8 mouse cellular contexts compared by ENCODE assay signal in the genomic region with DNA sequence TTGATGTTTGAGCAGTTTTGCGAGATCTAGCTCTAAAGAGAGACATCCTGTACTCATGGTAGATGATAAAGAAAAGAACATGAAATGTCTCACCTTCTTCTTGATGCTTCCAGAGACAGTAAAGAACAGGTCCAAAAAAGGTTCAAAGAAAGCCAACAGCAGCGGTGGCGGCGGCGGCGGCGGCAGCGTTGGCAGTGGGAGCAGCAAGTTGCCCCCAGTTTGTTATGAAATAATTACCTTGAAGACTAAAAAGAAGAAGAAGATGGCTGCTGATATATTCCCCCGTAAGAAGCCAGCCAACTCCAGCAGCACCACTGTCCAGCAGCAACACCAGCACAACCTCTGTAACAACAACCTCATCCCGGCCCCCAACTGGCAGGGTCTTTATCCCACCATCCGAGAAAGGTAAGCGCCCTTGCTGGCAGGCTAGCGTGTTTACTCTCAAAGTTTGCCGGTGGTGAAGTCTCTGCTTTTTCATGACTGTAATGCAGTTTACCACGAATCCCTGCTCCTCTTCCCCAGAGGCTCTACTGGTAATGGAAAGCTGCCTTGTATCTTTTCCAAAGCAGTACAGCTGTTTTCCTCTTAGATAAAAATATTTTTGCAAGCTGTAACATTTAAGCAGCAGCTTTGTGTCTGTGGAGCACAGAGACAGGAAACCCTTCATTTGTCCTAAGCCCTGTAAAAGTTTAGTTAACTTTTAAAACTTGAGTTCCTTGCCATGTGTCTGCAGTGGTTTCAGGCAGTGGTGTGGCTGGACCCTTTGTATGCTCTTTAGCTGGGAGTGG. TPM values are rescaled to one million over a fixed set of nuclear protein-coding genes. Genes with fewer than 3 reads are reported as not detected.
A peak's percentile ranks its signal among the peaks of the same experiment; 100 is the strongest.
DNase-seq lines count a peak whose midpoint lies in the region; ATAC-seq and TF ChIP-seq lines count a peak whose summit lies in the region.

No protein-coding gene starts in this region.

- peak overlapping the region; percentile 64 for H3K4me3 ChIP-seq in lung, embryonic 16.5 days (ENCODE audit: low read length)
- peak overlapping the region; percentile 66 for H3K4me3 ChIP-seq in heart, adult 2 months
- H3K4me3 ChIP-seq in kidney, postnatal 0 days (replicated peaks; ENCODE audit: low read depth, low read length), result peak overlapping the region; percentile 34
- peak overlapping the region; percentile 50 for H3K4me3 ChIP-seq in neural tube, embryonic 15.5 days (replicated peaks)

- H3K4me2 ChIP-seq in lung, embryonic 16.5 days (ENCODE audit: low read depth, low read length), result peak overlapping the region; percentile 52
- H3K4me2 ChIP-seq in kidney, postnatal 0 days (ENCODE audit: low read length), result peak overlapping the region; percentile 60
- peak overlapping the region; percentile 70 for H3K4me2 ChIP-seq in neural tube, embryonic 15.5 days

- TF ChIP-seq CTCF in heart, adult 2 months (IDR thresholded peaks at IDR 0.05), result no peak
- TF ChIP-seq CTCF in kidney, postnatal 0 days (IDR thresholded peaks at IDR 0.05; ENCODE audit: low read depth), result no peak

- 0 out of 2 replicates have a peak, but pooled peaks have one; percentile 17 for TF ChIP-seq POLR2A in heart, adult 2 months (IDR thresholded peaks at IDR 0.05; ENCODE audit: insufficient read depth, low read depth, low read length)

- peaks cover 5% of the 10 kb centered on the region for H3K79me2 ChIP-seq in heart, adult 2 months (replicated peaks; ENCODE audit: control insufficient read depth, insufficient read depth, low read length)

- H3K9ac ChIP-seq in lung, embryonic 16.5 days (ENCODE audit: low read length), result peak overlapping the region; percentile 64
- peak overlapping the region; percentile 72 for H3K9ac ChIP-seq in heart, adult 2 months (ENCODE audit: low read depth, low read length)
- H3K9ac ChIP-seq in kidney, postnatal 0 days (ENCODE audit: low read depth, low read length), result peak overlapping the region; percentile 40; the same call in 1 of the 2 replicates
- peak overlapping the region; percentile 59 for H3K9ac ChIP-seq in neural tube, embryonic 15.5 days (replicated peaks)

- WGBS in lung, embryonic 16.5 days, result 33% methylated on average over 15 of the region's 15 CpGs
- WGBS in heart, adult 2 months, result 24% methylated on average over 15 of the region's 15 CpGs
- 67% methylated on average over 15 of the region's 15 CpGs for WGBS in kidney, postnatal 0 days
- 71% methylated on average over 15 of the region's 15 CpGs for WGBS in neural tube, embryonic 15.5 days

- DNase-seq in lung, postnatal 14 days, result no peak
- DNase-seq in heart, adult 2 months, result peak; percentile 42 to 65
- peak; percentile 60 for DNase-seq in kidney, postnatal 0 days (ENCODE audit: low spot score)
- no peak for DNase-seq in frontal cortex, postnatal 25 days (ENCODE audit: low spot score in 2 of 2)
- DNase-seq in adrenal gland, postnatal 10 days, result no peak

- peaks cover 40% of the 10 kb centered on the region for H3K4me1 ChIP-seq in lung, embryonic 16.5 days (replicated peaks; ENCODE audit: control insufficient read depth, insufficient read depth, low read length)
- H3K4me1 ChIP-seq in heart, adult 2 months (ENCODE audit: control insufficient read depth, insufficient read depth, low read length), result peaks cover 10% of the 10 kb centered on the region
- peaks cover 15% of the 10 kb centered on the region for H3K4me1 ChIP-seq in kidney, postnatal 0 days (replicated peaks; ENCODE audit: insufficient read depth, low read length)
- H3K4me1 ChIP-seq in neural tube, embryonic 15.5 days, result peaks cover 41% of the 10 kb centered on the region

- no peaks in the 10 kb centered on the region for H3K9me3 ChIP-seq in lung, embryonic 16.5 days (ENCODE audit: control insufficient read depth, low read length)
- no peaks in the 10 kb centered on the region for H3K9me3 ChIP-seq in kidney, postnatal 0 days (replicated peaks; ENCODE audit: low read length)
- H3K9me3 ChIP-seq in neural tube, embryonic 15.5 days (replicated peaks), result no peaks in the 10 kb centered on the region

- peak; percentile 48; the same call in 1 of the 2 replicates for ATAC-seq in lung, embryonic 16.5 days (ENCODE audit: low read depth)
- no peak for ATAC-seq in kidney, postnatal 0 days (replicated peaks; ENCODE audit: low FRiP score, low read depth)
- no peak for ATAC-seq in neural tube, embryonic 15.5 days (ENCODE audit: low FRiP score)
- no peak for ATAC-seq in monocyte, adult 5-6 weeks (replicated peaks; ENCODE audit: insufficient number of reproducible peaks, low FRiP score, low TSS enrichment, poor library complexity, severe bottlenecking)

- peak overlapping the region; percentile 84 for H3K27ac ChIP-seq in lung, embryonic 16.5 days (ENCODE audit: low read length)
- peak overlapping the region; percentile 80 for H3K27ac ChIP-seq in heart, adult 2 months
- peak overlapping the region; percentile 64 for H3K27ac ChIP-seq in kidney, postnatal 0 days
- peak overlapping the region; percentile 81 for H3K27ac ChIP-seq in neural tube, embryonic 15.5 days (replicated peaks)

- H3K36me3 ChIP-seq in lung, embryonic 16.5 days (ENCODE audit: control insufficient read depth, insufficient read depth, low read length), result peaks cover 15% of the 10 kb centered on the region
- peaks cover 2% of the 10 kb centered on the region for H3K36me3 ChIP-seq in heart, adult 2 months (ENCODE audit: control insufficient read depth, insufficient read depth, low read length)
- H3K36me3 ChIP-seq in kidney, postnatal 0 days (ENCODE audit: insufficient read depth, low read length), result peaks cover 9% of the 10 kb centered on the region; the same call in 1 of the 2 replicates
- H3K36me3 ChIP-seq in neural tube, embryonic 15.5 days, result peaks cover 8% of the 10 kb centered on the region

- no peak for TF ChIP-seq EP300 in heart, adult 2 months (IDR thresholded peaks at IDR 0.05; ENCODE audit: insufficient read depth, low read depth, low read length)

- no peaks in the 10 kb centered on the region for H3K27me3 ChIP-seq in lung, embryonic 16.5 days (ENCODE audit: control insufficient read depth, insufficient read depth, low read depth, low read length)
- no peaks in the 10 kb centered on the region for H3K27me3 ChIP-seq in heart, adult 2 months (ENCODE audit: control insufficient read depth, insufficient read depth, low read length)
- no peaks in the 10 kb centered on the region for H3K27me3 ChIP-seq in kidney, postnatal 0 days (ENCODE audit: insufficient read depth, low read length)
- no peaks in the 10 kb centered on the region for H3K27me3 ChIP-seq in neural tube, embryonic 15.5 days (replicated peaks)

- intact Hi-C loops in heart, adult 2 months (cut with DNase I), result loop anchor here (1.0 to 2.0 kb wide), 3 partner anchors 14 to 154 kb away; no protein-coding TSS in a partner anchor

RNA-seq across cellular contexts. Expression of a gene that starts 22.7 kb away (rescaled TPM):
- 52.8 and 54.3 TPM in 2 replicates for polyA plus RNA-seq in lung, embryonic 16.5 days (2015; fragmentation: Nextera tagmentation; extraction: Ambion mirVana)
- 10 to 100 TPM; 12.9 to 14.4 TPM for total RNA-seq in heart, adult 2 months (2021)
- 7.1 and 10.5 TPM in 2 replicates for polyA plus RNA-seq in heart, adult 2 months (2012; rRNA removed)
- 13.0 and 14.0 TPM in 2 replicates for polyA plus RNA-seq in kidney, postnatal 0 days (2015; fragmentation: Nextera tagmentation; extraction: Ambion mirVana)
- polyA plus RNA-seq in neural tube, embryonic 15.5 days (2015; fragmentation: Nextera tagmentation; extraction: Ambion mirVana), result 18.6 and 18.9 TPM in 2 replicates
- 0.48 to 0.49 TPM in 2 of 3 replicates, not detected in the other for total RNA-seq in monocyte, adult 5-6 weeks (2017)
- 10 to 100 TPM; 24.6 to 28.2 TPM for total RNA-seq in adrenal gland, postnatal 10 days (2021)

Comparison
In these comparisons a context has a peak if more than half of its experiments do, and no peak if none do; other contexts are left out.
1. DNase-seq: peak in heart, adult 2 months (2 of 2) and kidney, postnatal 0 days (single experiment); none in lung, postnatal 14 days (single experiment), frontal cortex, postnatal 25 days (0 of 2) and adrenal gland, postnatal 10 days (single experiment).
2. Peak in every context shown above with its lines, with median percentiles within 50 percentile points of each other: H3K27ac ChIP-seq, H3K4me2 ChIP-seq, H3K4me3 ChIP-seq and H3K9ac ChIP-seq.